Mouse (Mus musculus): ENCODE measurements around the gene Cutc. TPM values are rescaled to one million over a fixed set of nuclear protein-coding genes. Genes with fewer than 3 reads are reported as not detected.

The Cutc gene
- total and polyA plus RNA-seq, 3 experiments, result 10.1 to 22.7 (median 18.2) TPM

DNA sequence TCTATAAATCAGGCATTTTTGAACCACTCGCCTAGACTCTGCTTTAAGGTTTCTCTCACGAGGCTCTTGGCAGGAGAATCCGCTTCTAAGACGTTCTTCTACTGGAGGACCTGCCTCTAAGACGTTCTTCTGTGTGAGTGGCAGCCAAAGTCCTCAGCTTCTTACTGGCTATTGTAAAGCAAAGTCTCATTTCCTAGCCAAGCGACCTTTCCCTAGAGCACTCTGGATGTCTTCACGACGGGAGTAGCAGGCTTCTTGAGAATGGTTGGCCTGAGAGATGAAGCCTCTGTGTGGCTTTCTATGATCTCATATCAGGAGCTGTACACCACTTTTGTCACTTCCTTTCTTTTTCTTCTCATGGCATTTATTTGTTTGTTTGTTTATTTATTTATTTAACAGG, 42.7 kb downstream of the Cutc start:
- H3K9ac ChIP-seq (ENCODE audit: insufficient read depth, low read depth), result no peak overlapping the region
- dilution Hi-C loops (cut with MboI; ENCODE audit: extremely low pct_ligation_motif_present, extremely low pct_unique_long_range_greater_than_20kb, low sequenced_read_pairs) (no loop called here), in situ Hi-C loops (cut with MboI; ENCODE audit: low pct_ligation_motif_present, low pct_unique_long_range_greater_than_20kb, low sequenced_read_pairs) (no loop called here)
- no peaks in the 10 kb centered on the region for H3K4me1 ChIP-seq (ENCODE audit: control insufficient read depth in 1 of 2, insufficient read depth in 2 of 2)
- H3K27ac ChIP-seq (ENCODE audit: insufficient read depth, low read depth), result no peak overlapping the region
- no peak for TF ChIP-seq MAX (IDR thresholded peaks at IDR 0.05; ENCODE audit: low read length)
- no peak for TF ChIP-seq ZKSCAN1 (IDR thresholded peaks at IDR 0.05; ENCODE audit: borderline replicate concordance, low read depth, low read length)
- TF ChIP-seq JUN (IDR thresholded peaks at IDR 0.05; ENCODE audit: insufficient read depth, low read depth, low read length), result no peak
- TF ChIP-seq ELF1 (IDR thresholded peaks at IDR 0.05; ENCODE audit: low read depth, low read length), result no peak
- no peak for TF ChIP-seq MEF2A (IDR thresholded peaks at IDR 0.05; ENCODE audit: borderline replicate concordance, low read depth, low read length)
- no peak for TF ChIP-seq CTCF (conservative IDR thresholded peaks at IDR 0.05 in 1 of 2, IDR thresholded peaks at IDR 0.05 in 1 of 2; ENCODE audit: low read depth in 2 of 2, low read length in 2 of 2)
- TF ChIP-seq MXI1 (IDR thresholded peaks at IDR 0.05; ENCODE audit: low read depth, low read length), result no peak
- no peak for TF ChIP-seq ZNF384 (IDR thresholded peaks at IDR 0.05; ENCODE audit: low read depth, low read length)
- TF ChIP-seq USF2 (conservative IDR thresholded peaks at IDR 0.05; ENCODE audit: low read depth, low read length), result no peak
- TF ChIP-seq NELFE (IDR thresholded peaks at IDR 0.05; ENCODE audit: low read depth, low read length), result no peak
- no peak for TF ChIP-seq HCFC1 (IDR thresholded peaks at IDR 0.05; ENCODE audit: low read depth, low read length)
- TF ChIP-seq PAX5 (IDR thresholded peaks at IDR 0.05; ENCODE audit: low read length), result no peak
- TF ChIP-seq ZC3H11A (IDR thresholded peaks at IDR 0.05; ENCODE audit: low read depth, low read length), result no peak
- TF ChIP-seq SMC3 (IDR thresholded peaks at IDR 0.05; ENCODE audit: low read depth, low read length), result no peak
- TF ChIP-seq USF1 (IDR thresholded peaks at IDR 0.05; ENCODE audit: low read depth, low read length), result no peak
- no peak overlapping the region for H3K4me3 ChIP-seq (replicated peaks in 1 of 3; ENCODE audit: low read depth in 2 of 3, low read length in 2 of 3, poor library complexity in 1 of 3)
- no peaks in the 10 kb centered on the region for H3K36me3 ChIP-seq (replicated peaks in 1 of 2; ENCODE audit: control insufficient read depth in 1 of 2, insufficient read depth in 1 of 2, low read length in 1 of 2)
- no peaks in the 10 kb centered on the region for H3K27me3 ChIP-seq (replicated peaks)
- no peaks in the 10 kb centered on the region for H3K79me2 ChIP-seq (replicated peaks; ENCODE audit: control insufficient read depth, extremely low read depth, insufficient read depth, poor library complexity, severe bottlenecking)
- H3K4me2 ChIP-seq (ENCODE audit: insufficient read depth, low read depth, poor library complexity, severe bottlenecking), result no peak overlapping the region
- no peaks in the 10 kb centered on the region for H3K9me3 ChIP-seq (replicated peaks; ENCODE audit: low read length)
- DNase-seq (ENCODE audit: extremely low read depth), result no peak

DNA sequence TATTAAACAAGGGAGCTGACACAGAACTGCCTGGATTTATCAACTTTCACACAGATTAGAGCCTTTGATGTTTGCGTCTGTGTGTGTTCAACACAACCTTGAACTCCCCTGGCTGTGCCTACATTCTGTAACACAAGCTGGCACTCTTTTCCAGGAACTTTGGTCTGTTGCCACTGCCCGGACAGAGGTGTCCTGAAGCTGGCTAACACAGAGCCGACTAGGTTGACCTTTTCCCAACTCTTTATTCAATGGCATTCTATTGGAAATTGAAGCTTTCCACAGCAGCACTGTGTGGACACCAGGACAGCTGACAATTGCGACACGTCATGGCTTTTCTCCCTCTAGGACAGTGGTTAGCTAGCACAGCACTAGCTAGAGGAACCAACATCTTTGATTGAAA, 44.4 kb downstream of the Cutc start:
- dilution Hi-C loops (cut with MboI; ENCODE audit: extremely low pct_ligation_motif_present, extremely low pct_unique_long_range_greater_than_20kb, low sequenced_read_pairs), result no loop called here
- no peaks in the 10 kb centered on the region for H3K36me3 ChIP-seq (replicated peaks in 1 of 2; ENCODE audit: control insufficient read depth in 1 of 2, insufficient read depth in 1 of 2, low read length in 1 of 2)
- in situ Hi-C loops (cut with MboI; ENCODE audit: low pct_ligation_motif_present, low pct_unique_long_range_greater_than_20kb, low sequenced_read_pairs), result no loop called here
- TF ChIP-seq NELFE (IDR thresholded peaks at IDR 0.05; ENCODE audit: low read depth, low read length) (no peak), HCFC1 (IDR thresholded peaks at IDR 0.05; ENCODE audit: low read depth, low read length) (no peak), USF1 (IDR thresholded peaks at IDR 0.05; ENCODE audit: low read depth, low read length) (no peak), JUND (conservative IDR thresholded peaks at IDR 0.05; ENCODE audit: low read depth, low read length) (no peak), MYC (IDR thresholded peaks at IDR 0.05; ENCODE audit: low read depth, low read length) (no peak), CTCF (conservative IDR thresholded peaks at IDR 0.05 in 1 of 2, IDR thresholded peaks at IDR 0.05 in 1 of 2; ENCODE audit: low read depth in 2 of 2, low read length in 2 of 2) (no peak), ZKSCAN1 (IDR thresholded peaks at IDR 0.05; ENCODE audit: borderline replicate concordance, low read depth, low read length) (no peak), POLR2A (IDR thresholded peaks at IDR 0.05; ENCODE audit: low read depth, low read length) (no peak), POLR2AphosphoS2 (IDR thresholded peaks at IDR 0.05; ENCODE audit: low read depth, low read length) (no peak), UBTF (IDR thresholded peaks at IDR 0.05; ENCODE audit: low read depth, low read length) (no peak), MAFK (IDR thresholded peaks at IDR 0.05; ENCODE audit: insufficient replicate concordance, low read length) (no peak)
- no peak for DNase-seq (ENCODE audit: extremely low read depth)
- no peak overlapping the region for H3K4me3 ChIP-seq (replicated peaks in 1 of 3; ENCODE audit: low read depth in 2 of 3, low read length in 2 of 3, poor library complexity in 1 of 3)
- H3K27ac ChIP-seq (ENCODE audit: insufficient read depth, low read depth), result no peak overlapping the region
- H3K9me3 ChIP-seq (replicated peaks; ENCODE audit: low read length), result no peaks in the 10 kb centered on the region
- no peak overlapping the region for H3K4me2 ChIP-seq (ENCODE audit: insufficient read depth, low read depth, poor library complexity, severe bottlenecking)
- H3K9ac ChIP-seq (ENCODE audit: insufficient read depth, low read depth), result no peak overlapping the region
- no peaks in the 10 kb centered on the region for H3K27me3 ChIP-seq (replicated peaks)
- H3K79me2 ChIP-seq (replicated peaks; ENCODE audit: control insufficient read depth, extremely low read depth, insufficient read depth, poor library complexity, severe bottlenecking), result no peaks in the 10 kb centered on the region
- H3K4me1 ChIP-seq (ENCODE audit: control insufficient read depth in 1 of 2, insufficient read depth in 2 of 2), result peaks cover 6 to 9% of the 10 kb centered on the region in 2 experiments; a peak in 3 of 4 replicates

Measured in CH12.LX (cell line).